Mouse (Mus musculus): ENCODE data around the gene Mrpl23.

GRCm38 (mm10) chr7:142520331-142520730, 12.2 kb upstream of the Mrpl23 start:
- no peak for TF ChIP-seq CTCF (IDR thresholded peaks at IDR 0.05; ENCODE audit: borderline replicate concordance, extremely low read depth, insufficient read depth, insufficient read length)
- no peak for TF ChIP-seq POLR2A (IDR thresholded peaks at IDR 0.05; ENCODE audit: borderline replicate concordance, extremely low read depth, insufficient read depth, insufficient read length, poor library complexity, severe bottlenecking)

Data from brain, embryonic 14.5 days (tissue).